Mouse (Mus musculus) liver, embryonic 14.5 days (tissue): ENCODE results near the gene Barx2.

Experiments
- CTCF ChIP-seq: IDR thresholded peaks from 2 replicates; pipeline ENCODE4 v1.5.1; 2016; ENCODE audit warnings: antibody characterized with exemption, low read depth, control low read depth
- EP300 ChIP-seq: IDR thresholded peaks from 2 replicates; pipeline ENCODE4 v1.6.1; 2016; ENCODE audit warnings: antibody characterized with exemption, low read depth

GRCm38 (mm10) chr9:31874236-31874635, 39.0 kb downstream of the Barx2 start:
- TF ChIP-seq CTCF: no peak
- TF ChIP-seq EP300: no peak
